In the genomic region with DNA sequence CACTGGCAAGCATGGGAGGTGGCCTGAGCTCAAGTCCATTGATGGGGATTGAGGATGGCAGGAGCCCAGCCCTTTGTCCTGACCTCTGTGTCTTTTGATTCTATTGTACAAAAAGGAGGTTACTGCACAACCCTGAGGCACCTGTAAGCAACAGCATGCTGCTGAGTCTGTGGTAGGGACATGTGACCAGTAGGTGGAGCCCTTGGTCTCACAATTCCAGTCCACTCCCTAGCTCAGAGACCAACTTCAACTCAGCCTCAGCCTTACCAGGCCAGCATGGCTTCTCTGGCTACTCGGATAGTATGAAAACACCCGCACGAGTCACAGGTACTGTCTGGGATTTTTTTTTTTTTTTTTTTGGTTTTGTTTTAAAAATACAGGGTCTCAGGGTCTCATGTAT, we compare ENCODE assay signal across 8 mouse cellular contexts. TPM values are rescaled to one million over a fixed set of nuclear protein-coding genes. Genes with fewer than 3 reads are reported as not detected.
DNase-seq lines count a peak whose midpoint lies in the region; ATAC-seq lines count a peak whose summit lies in the region.

No protein-coding gene starts in this region.

- peak; percentile 71 for DNase-seq in WW6 (ENCODE audit: low read depth, low spot score)
- peak; percentile 88 to 93 for DNase-seq in cerebellum, postnatal 36 days
- peak; percentile 66 to 91 for DNase-seq in frontal cortex, postnatal 36 days (ENCODE audit: low spot score in 2 of 2)
- peak; percentile 81 for DNase-seq in hindbrain, embryonic 14.5 days (ENCODE audit: low spot score)
- peak; percentile 51 to 72 for DNase-seq in layer of hippocampus, postnatal 25 days (ENCODE audit: extremely low spot score in 1 of 2, low spot score in 1 of 2)
- peak; percentile 90 for DNase-seq in lung, postnatal 10 days
- peak; percentile 95 for DNase-seq in retina, embryonic 14.5 days (ENCODE audit: low spot score)
- peak; percentile 47 to 51 for DNase-seq in thymus, postnatal 36 days

- no peaks in the 10 kb centered on the region for H3K9me3 ChIP-seq in hindbrain, embryonic 14.5 days (ENCODE audit: control insufficient read depth, low read length)

- H3K4me3 ChIP-seq in hindbrain, embryonic 14.5 days (replicated peaks; ENCODE audit: low read length), result no peak overlapping the region

- no peaks in the 10 kb centered on the region for H3K27me3 ChIP-seq in hindbrain, embryonic 14.5 days (ENCODE audit: control insufficient read depth, insufficient read depth, low read length)

- ATAC-seq in hindbrain, embryonic 14.5 days (ENCODE audit: low FRiP score), result peak; percentile 82

- H3K4me2 ChIP-seq in hindbrain, embryonic 14.5 days (replicated peaks), result no peak overlapping the region

- H3K4me1 ChIP-seq in hindbrain, embryonic 14.5 days (replicated peaks; ENCODE audit: control insufficient read depth, insufficient read depth, low read length), result no peaks in the 10 kb centered on the region

- 12% methylated on average over 3 of the region's 3 CpGs for WGBS in hindbrain, embryonic 14.5 days

- H3K9ac ChIP-seq in hindbrain, embryonic 14.5 days, result no peak overlapping the region

- no peak overlapping the region for H3K27ac ChIP-seq in hindbrain, embryonic 14.5 days

- peaks cover 18% of the 10 kb centered on the region; the same call in 1 of the 2 replicates for H3K36me3 ChIP-seq in hindbrain, embryonic 14.5 days (replicated peaks; ENCODE audit: control insufficient read depth, insufficient read depth)

RNA-seq across cellular contexts. Expression of a gene that starts 27.5 kb away (rescaled TPM):
- 0.23 and 0.25 TPM in 2 replicates for polyA plus RNA-seq in hindbrain, embryonic 14.5 days (2014; fragmentation: Nextera tagmentation; extraction: Ambion mirVana)
- total RNA-seq in layer of hippocampus, postnatal 25 days (2021), result under 1 TPM; 0.30 to 0.45 TPM

RNA-seq across cellular contexts. Expression of a gene that starts 38.7 kb away (rescaled TPM):
- 12.6 and 12.9 TPM in 2 replicates for polyA plus RNA-seq in hindbrain, embryonic 14.5 days (2014; fragmentation: Nextera tagmentation; extraction: Ambion mirVana)
- 10 to 100 TPM; 18.6 to 24.1 TPM for total RNA-seq in layer of hippocampus, postnatal 25 days (2021)

RNA-seq across cellular contexts. Expression of a gene that starts 48.5 kb away (rescaled TPM):
- 17.4 and 17.8 TPM in 2 replicates for polyA plus RNA-seq in hindbrain, embryonic 14.5 days (2014; fragmentation: Nextera tagmentation; extraction: Ambion mirVana)
- total RNA-seq in layer of hippocampus, postnatal 25 days (2021), result 10 to 100 TPM; 14.7 to 15.2 TPM
